Mouse (Mus musculus): ENCODE measurements around the gene Rnf220.

The Rnf220 gene

GRCm38 (mm10) chr4:117379803-117380557 lies 116.9 kb downstream of the Rnf220 start:
- no peak for DNase-seq (ENCODE audit: low read depth)

- DNase-seq (ENCODE audit: low read depth) = no peak
These were observed 122.7 kb downstream of the Rnf220 start for GRCm38 (mm10) chr4:117374078-117374540.

- no peak for DNase-seq (ENCODE audit: low read depth)
These were observed 123.4 kb downstream of the Rnf220 start for GRCm38 (mm10) chr4:117373324-117374077.

GRCm38 (mm10) chr4:117371896-117372295 lies 125.0 kb downstream of the Rnf220 start:
- no peak for DNase-seq (ENCODE audit: low read depth)

DNA sequence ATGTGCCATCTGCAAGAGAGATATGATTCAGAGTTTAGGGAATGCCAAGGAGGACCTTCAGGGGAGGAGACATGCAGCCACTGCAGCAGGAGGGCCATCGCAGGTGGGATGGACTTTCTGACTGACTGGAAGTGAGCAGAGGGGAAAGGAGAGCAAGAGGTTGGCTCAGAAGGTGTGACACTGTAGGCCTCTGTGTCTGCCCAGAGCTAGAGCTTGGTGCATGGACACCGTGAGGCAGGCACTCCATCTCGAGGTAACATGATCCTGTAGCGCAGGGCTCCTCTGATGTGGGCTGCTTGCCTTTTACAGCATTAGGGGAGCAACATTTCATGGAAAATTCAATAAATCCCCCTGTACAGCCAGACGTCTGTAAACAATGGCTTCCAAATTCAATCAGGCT lies 126.5 kb downstream of the Rnf220 start:
- no peak for DNase-seq (ENCODE audit: low read depth)

DNA sequence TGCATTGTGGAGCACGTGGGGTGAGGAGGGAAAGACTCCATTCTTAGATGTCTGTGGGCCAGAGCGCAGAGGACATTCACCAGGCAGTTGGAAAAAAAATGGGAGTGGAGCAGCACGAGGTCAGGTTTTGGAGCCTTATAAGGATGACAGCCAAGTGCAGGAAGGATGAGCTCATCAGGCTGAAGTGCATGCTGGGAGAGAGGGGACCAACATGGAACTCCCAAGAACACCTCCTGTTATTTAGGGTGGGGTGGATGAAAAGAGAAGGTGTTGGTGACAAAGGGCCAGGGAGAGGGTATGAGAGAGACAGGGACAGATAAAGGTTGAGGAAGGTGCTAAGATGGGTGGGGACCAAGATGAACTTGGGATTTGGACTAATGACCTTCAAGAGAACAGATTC lies 127.3 kb downstream of the Rnf220 start:
- no peak for DNase-seq (ENCODE audit: low read depth)

GRCm38 (mm10) chr4:117367365-117367764 lies 129.5 kb downstream of the Rnf220 start:
- DNase-seq (ENCODE audit: low read depth) = no peak

DNA sequence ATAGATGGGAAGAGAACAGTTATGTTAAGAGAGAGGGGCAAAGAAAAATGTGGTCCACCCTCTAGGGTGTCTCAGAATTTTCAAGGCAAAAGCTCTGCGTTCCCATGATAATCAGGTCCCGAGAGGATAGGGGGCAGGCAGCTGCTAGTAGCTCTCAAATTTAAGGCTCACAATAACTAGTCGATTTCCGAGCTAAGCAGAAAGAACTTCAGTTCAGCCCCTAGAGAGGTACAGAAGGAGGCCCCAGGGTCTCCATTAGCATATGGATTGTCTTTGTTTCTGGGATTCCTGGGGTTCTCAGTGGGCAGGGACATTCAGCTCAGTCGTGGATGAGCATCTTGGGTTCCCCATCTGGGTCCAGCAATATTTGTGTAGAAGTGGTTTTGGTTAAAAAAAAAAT lies 134.8 kb downstream of the Rnf220 start:
- DNase-seq (ENCODE audit: low read depth) = no peak

DNA sequence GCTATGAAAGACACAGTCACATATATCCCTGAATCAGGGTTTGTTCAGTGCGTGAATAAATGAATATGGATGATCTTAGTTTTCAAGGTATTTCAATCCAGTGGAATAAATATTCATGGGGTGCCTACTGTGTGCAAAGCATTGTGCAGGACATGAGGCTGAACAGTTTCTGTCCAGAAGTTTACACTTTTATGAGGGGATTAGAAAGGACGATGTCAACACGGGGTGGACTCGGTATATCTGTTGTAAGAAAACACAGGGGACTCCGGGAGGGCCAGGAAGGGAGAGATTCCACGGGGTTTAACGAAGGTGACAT lies 135.3 kb downstream of the Rnf220 start:
- no peak for DNase-seq (ENCODE audit: low read depth)

- no peak for DNase-seq (ENCODE audit: low read depth)
These were observed 135.9 kb downstream of the Rnf220 start for GRCm38 (mm10) chr4:117360713-117361557.

DNA sequence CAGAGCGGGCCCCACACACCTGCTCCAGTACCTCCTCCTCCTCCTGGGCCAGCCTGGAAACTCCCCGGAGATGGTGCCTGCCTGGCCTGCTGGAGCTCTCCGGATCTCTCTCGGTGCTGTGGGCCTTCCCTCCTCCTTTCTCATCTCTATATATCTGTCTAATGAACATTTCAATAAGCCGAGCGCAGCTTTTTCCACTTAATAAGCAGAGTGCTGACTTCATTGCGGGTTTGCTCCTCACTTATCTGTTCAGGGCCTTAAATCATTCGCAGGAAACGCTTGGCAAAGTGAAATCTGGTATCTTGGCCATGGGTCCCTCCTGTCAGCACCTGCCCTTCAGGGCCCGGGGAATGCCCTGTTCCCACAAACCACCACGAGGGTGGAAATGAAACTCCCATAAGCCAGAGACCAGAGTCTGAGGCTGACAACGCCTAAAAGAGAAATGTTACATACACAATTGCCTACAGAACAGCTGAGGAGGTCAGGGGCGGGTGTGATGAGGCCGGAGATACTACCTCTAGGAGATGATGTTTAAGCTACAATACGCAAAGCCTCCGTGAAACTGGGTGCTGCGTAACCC lies 137.0 kb downstream of the Rnf220 start:
- DNase-seq (ENCODE audit: low read depth) = no peak

DNA sequence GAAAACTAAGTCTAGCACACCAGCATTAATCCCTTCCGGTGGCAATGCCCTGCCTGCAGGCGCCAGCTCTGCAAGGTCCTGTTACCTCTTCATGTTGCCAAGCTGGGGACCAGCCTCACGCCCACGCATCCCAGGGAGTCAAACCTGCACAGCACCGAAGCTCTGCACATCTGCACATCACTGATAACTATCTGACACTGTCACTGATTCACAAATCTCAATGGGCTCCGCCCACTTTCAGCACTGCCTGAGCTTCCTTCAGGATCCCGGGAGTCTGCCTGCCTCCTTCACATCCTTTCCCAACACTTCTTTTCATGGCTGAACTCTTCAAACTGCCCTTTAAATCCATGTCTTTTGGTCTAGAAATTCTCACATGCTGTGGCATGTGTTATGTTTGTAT lies 138.9 kb downstream of the Rnf220 start:
- DNase-seq (ENCODE audit: low read depth) = no peak

- DNase-seq (ENCODE audit: low read depth) = no peak
These were observed 139.7 kb downstream of the Rnf220 start for GRCm38 (mm10) chr4:117357104-117357503.

GRCm38 (mm10) chr4:117356223-117356622 lies 140.6 kb downstream of the Rnf220 start:
- peak; percentile 24 for DNase-seq (ENCODE audit: low read depth)

DNA sequence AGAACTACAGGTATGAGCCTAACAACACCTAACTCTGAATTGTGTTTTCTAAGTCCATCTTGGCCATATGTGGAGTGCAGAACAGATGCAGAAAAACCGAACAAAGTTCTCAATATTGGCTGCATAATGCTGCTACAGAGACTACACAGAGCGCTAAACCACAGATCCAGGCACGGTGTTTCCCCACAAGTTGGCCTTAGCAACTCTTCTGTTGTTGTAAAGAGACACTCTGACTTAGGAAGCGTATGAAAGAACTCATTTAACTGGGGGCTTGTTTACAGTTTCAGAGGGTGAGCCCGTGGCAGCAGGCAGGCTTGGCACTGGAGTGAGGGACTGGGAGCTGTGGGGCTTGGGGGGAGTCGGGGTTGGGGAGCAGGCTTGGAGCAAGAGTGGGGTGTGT lies 142.2 kb downstream of the Rnf220 start:
- DNase-seq (ENCODE audit: low read depth) = no peak

GRCm38 (mm10) chr4:117352957-117353356 lies 143.9 kb downstream of the Rnf220 start:
- no peak for DNase-seq (ENCODE audit: low read depth)

DNA sequence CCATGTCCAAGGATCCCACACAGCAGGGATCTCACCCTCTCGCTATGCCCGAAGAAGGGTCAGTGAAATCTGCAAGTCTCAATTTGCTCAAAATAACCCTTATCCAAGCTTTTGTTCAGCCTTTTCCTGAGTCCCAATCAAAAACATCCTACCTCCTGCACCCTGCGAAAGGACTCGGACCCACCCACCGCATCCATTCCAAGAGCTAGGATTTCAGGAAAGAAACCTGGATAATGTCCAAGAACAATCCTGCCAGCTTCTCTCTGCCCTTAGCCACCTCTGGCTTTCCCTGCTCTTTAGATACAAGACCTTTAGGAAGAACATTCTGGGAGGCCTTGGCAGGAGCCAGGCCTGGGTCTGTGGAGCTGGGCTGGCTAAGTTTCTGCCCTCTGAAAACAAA lies 144.8 kb downstream of the Rnf220 start:
- no peak for DNase-seq (ENCODE audit: low read depth)

DNA sequence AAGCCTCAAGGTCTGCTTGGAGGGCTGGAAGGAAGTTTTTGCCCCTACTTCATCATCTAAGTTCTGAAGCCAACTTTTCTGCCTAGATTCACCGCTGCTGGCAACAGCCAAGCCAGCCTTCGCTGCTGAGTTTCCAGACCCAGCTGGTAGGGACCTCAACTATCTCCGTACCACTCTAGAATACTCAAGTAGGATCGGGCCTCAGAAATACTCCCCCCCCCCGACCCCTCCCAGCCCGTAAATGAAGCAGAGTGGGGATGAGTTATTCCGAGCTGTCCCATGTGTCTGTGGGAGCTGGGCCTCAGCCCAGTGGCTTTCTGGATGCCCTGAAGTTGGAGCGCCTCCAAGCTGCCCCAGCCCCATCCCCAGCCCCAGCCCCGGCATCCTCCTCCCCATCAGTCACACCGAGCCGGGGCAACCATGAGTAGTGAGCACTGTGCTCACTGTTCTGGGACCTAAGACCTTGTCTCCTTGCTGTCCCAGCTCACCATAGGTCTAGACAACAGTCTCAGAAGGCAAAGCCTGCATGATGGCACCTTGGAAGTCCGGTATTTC lies 146.6 kb downstream of the Rnf220 start:
- no peak for DNase-seq (ENCODE audit: low read depth)

- DNase-seq (ENCODE audit: low read depth) = no peak
These were observed 147.5 kb downstream of the Rnf220 start for GRCm38 (mm10) chr4:117349327-117349726.

DNA sequence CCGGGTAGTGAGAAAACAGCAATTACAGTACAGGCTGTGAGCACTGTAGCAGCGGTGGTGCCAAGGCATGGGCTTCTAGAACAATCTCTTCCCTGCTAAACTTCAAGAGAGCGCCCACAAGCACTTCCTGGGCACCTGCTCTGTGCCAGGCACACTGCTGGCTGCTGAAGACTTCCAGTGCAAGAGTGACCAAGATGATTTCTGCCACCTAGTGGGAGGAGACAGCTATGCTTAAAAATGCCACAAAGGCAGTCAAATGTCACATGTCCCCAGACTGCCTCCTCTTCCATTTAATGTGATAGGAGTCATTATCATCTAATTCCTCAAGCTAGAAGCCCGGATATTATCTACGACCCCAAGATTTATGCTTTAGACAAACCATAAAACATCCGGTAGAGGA lies 150.8 kb downstream of the Rnf220 start:
- peak; percentile 78 for DNase-seq (ENCODE audit: low read depth)

GRCm38 (mm10) chr4:117343385-117343784 lies 153.5 kb downstream of the Rnf220 start:
- DNase-seq (ENCODE audit: low read depth) = no peak

GRCm38 (mm10) chr4:117342751-117343150 lies 154.1 kb downstream of the Rnf220 start:
- no peak for DNase-seq (ENCODE audit: low read depth)

Data from 416B (cell line).